Mouse (Mus musculus) embryonic facial prominence, embryonic 15.5 days (tissue): ENCODE measurements at regions not wholly inside any gene's neighbourhood (a gene's known extent, or its start where the extent isn't known, plus 50 kb on each side); places are given as distances from the start of the nearest gene placed in this dataset.
A peak's percentile ranks its signal among the peaks of the same experiment; 100 is the strongest.

Experiments used
- ATAC-seq: fragments of 200-750 bp; cut with Nextera tagmentation; 2 replicates; pipeline ENCODE4 v1.8.0; 2017; ENCODE audit warnings: low read depth, moderate TSS enrichment; ENCODE audit not compliant: insufficient number of reproducible peaks, low FRiP score, low TSS enrichment
- H3K27ac ChIP-seq: fragments of 300-500 bp; sonication (generic); replicated peaks from 2 replicates; pipeline ENCODE4 v1.5.1; 2015; ENCODE audit warnings: mild to moderate bottlenecking, inconsistent platforms
- H3K27me3 ChIP-seq: fragments of 300-500 bp; sonication (generic); 2 replicates; pipeline ENCODE4 v1.6.1; 2015; ENCODE audit warnings: inconsistent platforms
- H3K36me3 ChIP-seq: fragments of 300-500 bp; sonication (generic); 2 replicates; pipeline ENCODE4 v1.6.1; 2015; ENCODE audit warnings: mild to moderate bottlenecking, inconsistent platforms
- H3K4me1 ChIP-seq: fragments of 300-500 bp; sonication (generic); 2 replicates; pipeline ENCODE4 v1.6.1; 2015; ENCODE audit warnings: inconsistent platforms
- H3K4me2 ChIP-seq: fragments of 300-500 bp; sonication (generic); replicated peaks from 2 replicates; pipeline ENCODE4 v1.6.1; 2015; ENCODE audit warnings: mild to moderate bottlenecking, inconsistent platforms
- H3K4me3 ChIP-seq: fragments of 300-500 bp; sonication (generic); replicated peaks from 2 replicates; pipeline ENCODE4 v1.5.1; 2015; ENCODE audit warnings: mild to moderate bottlenecking, inconsistent platforms
- H3K9ac ChIP-seq: fragments of 300-500 bp; sonication (generic); 2 replicates; pipeline ENCODE4 v1.6.1; 2015; ENCODE audit warnings: inconsistent platforms
- H3K9me3 ChIP-seq: fragments of 300-500 bp; sonication (generic); replicated peaks from 2 replicates; pipeline ENCODE4 v1.6.1; 2016; ENCODE audit warnings: inconsistent platforms
- WGBS: fragments of 180-500 bp; shearing (Covaris S2); methylation state at CpG from one replicate; pipeline ENCODE4 v1.1.7; 2015; 5-methylcytosine and 5-hydroxymethylcytosine counted together

- 86% methylated on average over 4 of the region's 4 CpGs for whole genome bisulfite sequencing
- no peaks in the 10 kb centered on the region for H3K36me3 ChIP-seq
- H3K4me2 ChIP-seq = no peak overlapping the region
- 0 out of 2 replicates have a peak, but pooled peaks cover 4% of the 10 kb centered on the region for H3K27me3 ChIP-seq
- no peak for ATAC-seq
- no peak overlapping the region for H3K4me3 ChIP-seq
- no peaks in the 10 kb centered on the region for H3K9me3 ChIP-seq
- no peak overlapping the region for H3K9ac ChIP-seq
- H3K4me1 ChIP-seq = 0 out of 2 replicates have a peak, but pooled peaks cover 4% of the 10 kb centered on the region
- no peak overlapping the region for H3K27ac ChIP-seq
Measured at GRCm38 (mm10) chr12:15654585-15654984, 162.1 kb downstream of the Trib2 start.

- ATAC-seq = no peak
Measured at GRCm38 (mm10) chr12:15653357-15653763, 163.4 kb downstream of the Trib2 start.

GRCm38 (mm10) chr12:15651293-15651692, 165.4 kb downstream of the Trib2 start:
- no peaks in the 10 kb centered on the region for H3K9me3 ChIP-seq
- H3K27ac ChIP-seq = no peak overlapping the region
- 0 out of 2 replicates have a peak, but pooled peaks cover 4% of the 10 kb centered on the region for H3K27me3 ChIP-seq
- no peak overlapping the region for H3K9ac ChIP-seq
- no peaks in the 10 kb centered on the region for H3K36me3 ChIP-seq
- no peak overlapping the region for H3K4me2 ChIP-seq
- ATAC-seq = no peak
- WGBS = 78% methylated on average over 2 of the region's 2 CpGs
- H3K4me1 ChIP-seq = no peaks in the 10 kb centered on the region
- H3K4me3 ChIP-seq = no peak overlapping the region

More at GRCm38 (mm10) chr12:15653357-15653763, 163.4 kb downstream of the Trib2 start:
- Histone ChIP-seq H3K27me3 (0 out of 2 replicates have a peak, but pooled peaks cover 4% of the 10 kb centered on the region), H3K27ac (no peak overlapping the region), H3K4me2 (no peak overlapping the region), H3K4me1 (0 out of 2 replicates have a peak, but pooled peaks cover 4% of the 10 kb centered on the region), H3K36me3 (no peaks in the 10 kb centered on the region), H3K9ac (no peak overlapping the region), H3K4me3 (no peak overlapping the region), H3K9me3 (no peaks in the 10 kb centered on the region)
- WGBS = 36% methylated on average over 8 of the region's 8 CpGs

DNA sequence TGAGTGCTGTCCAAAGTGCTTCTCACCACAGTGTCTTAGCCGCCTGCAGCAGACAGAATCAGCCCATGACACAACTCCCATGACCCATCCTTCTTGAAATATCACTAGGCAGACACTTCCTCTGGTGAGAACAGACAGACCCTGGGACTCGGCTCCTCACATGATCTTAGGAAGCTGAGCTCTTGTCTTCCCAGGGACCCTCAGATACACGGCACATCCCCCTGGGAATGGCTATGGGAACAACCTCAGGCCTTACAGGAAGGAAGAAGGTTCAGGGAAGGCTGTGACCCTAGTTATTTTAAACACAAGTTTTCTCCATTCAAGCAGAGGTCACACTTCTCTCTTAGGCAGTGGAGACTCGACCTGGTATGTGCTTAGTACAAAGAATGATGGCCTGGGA, 166.8 kb downstream of the Trib2 start:
- no peaks in the 10 kb centered on the region for H3K4me1 ChIP-seq
- WGBS = 66% methylated on average over 4 of the region's 4 CpGs
- 0 out of 2 replicates have a peak, but pooled peaks cover 4% of the 10 kb centered on the region for H3K27me3 ChIP-seq
- H3K36me3 ChIP-seq = no peaks in the 10 kb centered on the region
- H3K9me3 ChIP-seq = no peaks in the 10 kb centered on the region
- H3K4me3 ChIP-seq = no peak overlapping the region
- H3K4me2 ChIP-seq = no peak overlapping the region
- no peak overlapping the region for H3K27ac ChIP-seq
- no peak overlapping the region for H3K9ac ChIP-seq
- no peak for ATAC-seq

DNA sequence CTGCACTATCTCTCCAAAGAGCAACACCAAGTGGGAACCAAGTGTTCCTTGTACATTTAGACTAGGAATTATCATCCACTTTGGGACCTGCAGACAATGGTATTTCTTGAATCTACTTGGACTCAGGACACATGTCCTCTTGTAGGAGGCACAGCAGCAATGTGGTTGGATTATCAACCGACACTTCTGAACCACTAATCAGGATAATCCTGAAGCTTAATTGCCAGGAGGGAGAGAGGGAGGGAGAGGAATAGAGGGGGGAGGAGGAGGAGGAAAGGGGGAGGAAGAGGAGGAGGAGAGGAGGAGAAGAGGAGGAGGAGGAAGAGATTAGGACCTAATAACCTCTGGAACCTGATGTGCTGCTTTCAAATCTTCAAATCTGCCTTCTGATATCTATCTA, 167.5 kb downstream of the Trib2 start:
- no peak for ATAC-seq
- no peaks in the 10 kb centered on the region for H3K9me3 ChIP-seq
- H3K36me3 ChIP-seq = no peaks in the 10 kb centered on the region
- H3K4me3 ChIP-seq = no peak overlapping the region
- no peak overlapping the region for H3K27ac ChIP-seq
- no peak overlapping the region for H3K9ac ChIP-seq
- 0 out of 2 replicates have a peak, but pooled peaks cover 4% of the 10 kb centered on the region for H3K27me3 ChIP-seq
- 63% methylated on average over 1 of the region's 1 CpGs for WGBS
- H3K4me1 ChIP-seq = no peaks in the 10 kb centered on the region
- no peak overlapping the region for H3K4me2 ChIP-seq

GRCm38 (mm10) chr12:15644074-15644672, 172.5 kb downstream of the Trib2 start:
- H3K4me1 ChIP-seq = no peaks in the 10 kb centered on the region
- H3K36me3 ChIP-seq = no peaks in the 10 kb centered on the region
- H3K4me3 ChIP-seq = no peak overlapping the region
- no peaks in the 10 kb centered on the region for H3K9me3 ChIP-seq
- no peak overlapping the region for H3K27ac ChIP-seq
- ATAC-seq = no peak
- 34% methylated on average over 9 of the region's 9 CpGs for WGBS
- H3K9ac ChIP-seq = no peak overlapping the region
- H3K27me3 ChIP-seq = no peaks in the 10 kb centered on the region
- H3K4me2 ChIP-seq = no peak overlapping the region

- no peak overlapping the region for H3K4me3 ChIP-seq
- no peaks in the 10 kb centered on the region for H3K27me3 ChIP-seq
- H3K4me1 ChIP-seq = no peaks in the 10 kb centered on the region
- H3K36me3 ChIP-seq = no peaks in the 10 kb centered on the region
- H3K27ac ChIP-seq = no peak overlapping the region
- ATAC-seq = no peak
- no peaks in the 10 kb centered on the region for H3K9me3 ChIP-seq
- no peak overlapping the region for H3K4me2 ChIP-seq
- 25% methylated on average over 3 of the region's 3 CpGs for WGBS
- H3K9ac ChIP-seq = no peak overlapping the region
Measured at GRCm38 (mm10) chr12:15643669-15644068, 173.1 kb downstream of the Trib2 start.

GRCm38 (mm10) chr12:15640320-15640719, 176.4 kb downstream of the Trib2 start:
- Histone ChIP-seq H3K9me3 (no peaks in the 10 kb centered on the region), H3K36me3 (no peaks in the 10 kb centered on the region), H3K4me1 (no peaks in the 10 kb centered on the region), H3K9ac (no peak overlapping the region), H3K27me3 (no peaks in the 10 kb centered on the region), H3K4me2 (no peak overlapping the region), H3K4me3 (no peak overlapping the region), H3K27ac (no peak overlapping the region)
- ATAC-seq = no peak
- WGBS = 68% methylated on average over 5 of the region's 5 CpGs

- 62% methylated on average over 3 of the region's 3 CpGs for WGBS
- Histone ChIP-seq H3K4me3 (no peak overlapping the region), H3K4me1 (no peaks in the 10 kb centered on the region), H3K9me3 (no peaks in the 10 kb centered on the region), H3K36me3 (no peaks in the 10 kb centered on the region), H3K27me3 (no peaks in the 10 kb centered on the region), H3K27ac (no peak overlapping the region), H3K9ac (no peak overlapping the region), H3K4me2 (no peak overlapping the region)
- ATAC-seq = no peak
Measured at GRCm38 (mm10) chr12:15629971-15630370, 186.8 kb downstream of the Trib2 start.

GRCm38 (mm10) chr12:15619521-15619920, 197.2 kb downstream of the Trib2 start:
- no peaks in the 10 kb centered on the region for H3K27me3 ChIP-seq
- no peaks in the 10 kb centered on the region for H3K36me3 ChIP-seq
- H3K4me2 ChIP-seq = no peak overlapping the region
- 84% methylated on average over 2 of the region's 2 CpGs for WGBS
- H3K9me3 ChIP-seq = no peaks in the 10 kb centered on the region
- H3K27ac ChIP-seq = no peak overlapping the region
- H3K4me3 ChIP-seq = no peak overlapping the region
- H3K9ac ChIP-seq = no peak overlapping the region
- H3K4me1 ChIP-seq = peaks cover 4% of the 10 kb centered on the region; the same call in 1 of the 2 replicates
- no peak for ATAC-seq

GRCm38 (mm10) chr12:15617312-15617711, 199.4 kb downstream of the Trib2 start:
- Histone ChIP-seq H3K9ac (no peak overlapping the region), H3K4me3 (no peak overlapping the region), H3K36me3 (no peaks in the 10 kb centered on the region), H3K9me3 (no peaks in the 10 kb centered on the region), H3K27me3 (no peaks in the 10 kb centered on the region), H3K4me2 (no peak overlapping the region), H3K27ac (no peak overlapping the region), H3K4me1 (peaks cover 4% of the 10 kb centered on the region; the same call in 1 of the 2 replicates)
- ATAC-seq = peak; percentile 43; the same call in 1 of the 2 replicates
- 51% methylated on average over 1 of the region's 1 CpGs for WGBS
